In genomic region chr3:133549385-133550170, GRCm38 (mm10) we compare ENCODE assay signal across 27 mouse cellular contexts. TPM values are rescaled to one million over a fixed set of nuclear protein-coding genes. Genes with fewer than 3 reads are reported as not detected.
DNase-seq lines count a peak whose midpoint lies in the region; ATAC-seq and TF ChIP-seq lines count a peak whose summit lies in the region.
"Had no signal": no experiment of that assay in that cellular context is flagged by ENCODE, and none has a peak within 500 bp of the region (broad histone marks: within the 10 kb centered on the region; RNA-seq: fewer than 3 reads in every experiment).

No protein-coding gene starts in this region.

- H3K27me3 ChIP-seq in embryonic facial prominence, embryonic 14.5 days (replicated peaks; ENCODE audit: control insufficient read depth, insufficient read depth, low read length) = no peaks in the 10 kb centered on the region
- H3K27me3 ChIP-seq in embryonic facial prominence, embryonic 10.5 days (replicated peaks; ENCODE audit: low read depth, poor library complexity, severe bottlenecking) = 0 out of 2 replicates have a peak, but pooled peaks cover 5% of the 10 kb centered on the region
- H3K27me3 ChIP-seq in stomach, embryonic 14.5 days (ENCODE audit: control insufficient read depth, insufficient read depth, low read length) = no peaks in the 10 kb centered on the region
- no peaks in the 10 kb centered on the region for H3K27me3 ChIP-seq in stomach, postnatal 0 days (ENCODE audit: control insufficient read depth, insufficient read depth, low read length)
- no peaks in the 10 kb centered on the region for H3K27me3 ChIP-seq in myocyte (ENCODE audit: control insufficient read depth, insufficient read depth, insufficient read length)
- no peaks in the 10 kb centered on the region for H3K27me3 ChIP-seq in intestine, embryonic 16.5 days (replicated peaks; ENCODE audit: control insufficient read depth, insufficient read depth, low read length)
- H3K27me3 ChIP-seq: embryonic facial prominence, embryonic 15.5 days; heart, embryonic 12.5 days; midbrain, embryonic 13.5 days had no signal

- DNase-seq in embryonic facial prominence, embryonic 14.5 days (ENCODE audit: low spot score) = peak; percentile 66
- no peak for DNase-seq in embryonic facial prominence, embryonic 10.5 days (ENCODE audit: low spot score)
- no peak for DNase-seq in stomach, postnatal 0 days (ENCODE audit: low spot score)
- DNase-seq in ZHBTc4 (ENCODE audit: low read depth, low spot score) = peak; percentile 64
- no peak for DNase-seq in left cerebral cortex, adult 11 months (ENCODE audit: low spot score)
- DNase-seq: adrenal gland, postnatal 14 days; cerebellum, adult 11 months; cerebellum, adult 9-10 months; cerebellum, postnatal 36 days; gastrocnemius, postnatal 25 days; heart, adult 18-20 months; heart, postnatal 4 days; kidney, adult 18-20 months; kidney, postnatal 4 days; layer of hippocampus, postnatal 36 days; lung, postnatal 36 days; right cerebral cortex, postnatal 25 days had no signal

- H3K27ac ChIP-seq in embryonic facial prominence, embryonic 14.5 days (replicated peaks; ENCODE audit: low read depth, low read length) = no peak overlapping the region
- H3K27ac ChIP-seq in embryonic facial prominence, embryonic 10.5 days (replicated peaks) = no peak overlapping the region
- peak overlapping the region; percentile 15; the same call in 1 of the 2 replicates for H3K27ac ChIP-seq in stomach, embryonic 14.5 days (ENCODE audit: low read length)
- H3K27ac ChIP-seq in stomach, postnatal 0 days (replicated peaks) = no peak overlapping the region
- H3K27ac ChIP-seq in intestine, embryonic 16.5 days (ENCODE audit: low read length) = no peak overlapping the region
- H3K27ac ChIP-seq: embryonic facial prominence, embryonic 15.5 days; hindbrain, embryonic 14.5 days; midbrain, embryonic 13.5 days had no signal

- TF ChIP-seq EP300 in stomach, postnatal 0 days (optimal IDR thresholded peaks at IDR 0.05) = no peak

- no peak overlapping the region for H3K4me3 ChIP-seq in embryonic facial prominence, embryonic 14.5 days (ENCODE audit: low read depth, low read length)
- H3K4me3 ChIP-seq in embryonic facial prominence, embryonic 10.5 days = no peak overlapping the region
- H3K4me3 ChIP-seq in stomach, embryonic 14.5 days (ENCODE audit: low read depth, low read length) = no peak overlapping the region
- no peak overlapping the region for H3K4me3 ChIP-seq in stomach, postnatal 0 days (ENCODE audit: low read depth, low read length)
- H3K4me3 ChIP-seq in myocyte = no peak overlapping the region
- H3K4me3 ChIP-seq in intestine, embryonic 16.5 days (ENCODE audit: low read length) = no peak overlapping the region
- H3K4me3 ChIP-seq: embryonic facial prominence, embryonic 15.5 days; heart, embryonic 12.5 days; midbrain, embryonic 13.5 days had no signal

- no peak overlapping the region for H3K9ac ChIP-seq in embryonic facial prominence, embryonic 14.5 days (ENCODE audit: low read depth, low read length)
- no peak overlapping the region for H3K9ac ChIP-seq in stomach, embryonic 14.5 days (replicated peaks; ENCODE audit: low read depth, low read length)
- H3K9ac ChIP-seq in stomach, postnatal 0 days (ENCODE audit: low read length) = no peak overlapping the region
- H3K9ac ChIP-seq in intestine, embryonic 16.5 days (ENCODE audit: low read depth, low read length) = no peak overlapping the region
- H3K9ac ChIP-seq: embryonic facial prominence, embryonic 15.5 days; heart, embryonic 12.5 days; hindbrain, embryonic 14.5 days; midbrain, embryonic 13.5 days had no signal

- no peaks in the 10 kb centered on the region for H3K9me3 ChIP-seq in embryonic facial prominence, embryonic 14.5 days (ENCODE audit: control insufficient read depth, low read length)
- H3K9me3 ChIP-seq in embryonic facial prominence, embryonic 10.5 days = no peaks in the 10 kb centered on the region
- no peaks in the 10 kb centered on the region for H3K9me3 ChIP-seq in stomach, embryonic 14.5 days (ENCODE audit: control insufficient read depth, low read depth, low read length)
- H3K9me3 ChIP-seq in stomach, postnatal 0 days (ENCODE audit: control insufficient read depth, low read length) = no peaks in the 10 kb centered on the region
- H3K9me3 ChIP-seq in intestine, embryonic 16.5 days (ENCODE audit: control insufficient read depth, low read length) = no peaks in the 10 kb centered on the region
- H3K9me3 ChIP-seq: embryonic facial prominence, embryonic 15.5 days; heart, embryonic 12.5 days; midbrain, embryonic 13.5 days had no signal

- no peaks in the 10 kb centered on the region for H3K36me3 ChIP-seq in embryonic facial prominence, embryonic 14.5 days (ENCODE audit: control insufficient read depth, insufficient read depth, low read length)
- no peaks in the 10 kb centered on the region for H3K36me3 ChIP-seq in embryonic facial prominence, embryonic 10.5 days (replicated peaks)
- no peaks in the 10 kb centered on the region for H3K36me3 ChIP-seq in stomach, embryonic 14.5 days (ENCODE audit: control insufficient read depth, insufficient read depth, low read length)
- H3K36me3 ChIP-seq in stomach, postnatal 0 days (ENCODE audit: control insufficient read depth, insufficient read depth, low read length) = no peaks in the 10 kb centered on the region
- H3K36me3 ChIP-seq in myocyte (ENCODE audit: control insufficient read depth, insufficient read depth) = no peaks in the 10 kb centered on the region
- H3K36me3 ChIP-seq in intestine, embryonic 16.5 days (ENCODE audit: control insufficient read depth, insufficient read depth, low read length) = no peaks in the 10 kb centered on the region
- H3K36me3 ChIP-seq: embryonic facial prominence, embryonic 15.5 days; heart, embryonic 12.5 days; midbrain, embryonic 13.5 days had no signal

- H3K79me2 ChIP-seq in myocyte (ENCODE audit: control insufficient read depth, insufficient read depth) = no peaks in the 10 kb centered on the region

- H3K4me2 ChIP-seq in embryonic facial prominence, embryonic 14.5 days (ENCODE audit: low read depth, low read length) = no peak overlapping the region
- H3K4me2 ChIP-seq in stomach, embryonic 14.5 days (replicated peaks; ENCODE audit: low read depth, low read length) = no peak overlapping the region
- no peak overlapping the region for H3K4me2 ChIP-seq in stomach, postnatal 0 days (replicated peaks; ENCODE audit: low read depth)
- no peak overlapping the region for H3K4me2 ChIP-seq in myocyte (ENCODE audit: low read depth)
- H3K4me2 ChIP-seq in intestine, embryonic 16.5 days (ENCODE audit: low read depth, low read length) = no peak overlapping the region
- H3K4me2 ChIP-seq: embryonic facial prominence, embryonic 15.5 days; heart, embryonic 12.5 days; hindbrain, embryonic 14.5 days; liver, embryonic 11.5 days; midbrain, embryonic 13.5 days had no signal

- peak; percentile 55; the same call in 1 of the 2 replicates for ATAC-seq in embryonic facial prominence, embryonic 14.5 days (ENCODE audit: low read depth)
- no peak for ATAC-seq in stomach, embryonic 14.5 days (ENCODE audit: insufficient number of reproducible peaks, insufficient read depth, low FRiP score, low read depth)
- ATAC-seq in stomach, postnatal 0 days (ENCODE audit: low FRiP score, low TSS enrichment) = no peak
- no peak for ATAC-seq in intestine, embryonic 16.5 days
- ATAC-seq: forebrain, embryonic 14.5 days; inflammation-experienced regulatory T-cells, adult 6 months; midbrain, embryonic 13.5 days had no signal

- no peak for TF ChIP-seq POLR2A in myocyte (IDR thresholded peaks at IDR 0.05; ENCODE audit: insufficient read length, low read depth)

- H3K4me1 ChIP-seq in embryonic facial prominence, embryonic 14.5 days (ENCODE audit: control insufficient read depth, insufficient read depth, low read length) = no peaks in the 10 kb centered on the region
- 0 out of 2 replicates have a peak, but pooled peaks cover 3% of the 10 kb centered on the region for H3K4me1 ChIP-seq in embryonic facial prominence, embryonic 10.5 days
- H3K4me1 ChIP-seq in stomach, embryonic 14.5 days (ENCODE audit: control insufficient read depth, insufficient read depth, low read length) = no peaks in the 10 kb centered on the region
- no peaks in the 10 kb centered on the region for H3K4me1 ChIP-seq in stomach, postnatal 0 days (replicated peaks; ENCODE audit: control insufficient read depth, insufficient read depth)
- no peaks in the 10 kb centered on the region for H3K4me1 ChIP-seq in intestine, embryonic 16.5 days (ENCODE audit: control insufficient read depth, insufficient read depth, low read length)
- H3K4me1 ChIP-seq: embryonic facial prominence, embryonic 15.5 days; heart, embryonic 12.5 days; midbrain, embryonic 13.5 days had no signal

- no peak for TF ChIP-seq CTCF in stomach, postnatal 0 days (IDR thresholded peaks at IDR 0.05; ENCODE audit: low read depth)

- 52% methylated on average over 7 of the region's 7 CpGs for WGBS in embryonic facial prominence, embryonic 14.5 days
- whole genome bisulfite sequencing in embryonic facial prominence, embryonic 10.5 days = 70% methylated on average over 7 of the region's 7 CpGs
- 49% methylated on average over 7 of the region's 7 CpGs for WGBS in stomach, embryonic 14.5 days
- 53% methylated on average over 7 of the region's 7 CpGs for WGBS in stomach, postnatal 0 days
- 62% methylated on average over 7 of the region's 7 CpGs for WGBS in intestine, embryonic 16.5 days

- no peak overlapping the region for H3ac ChIP-seq in myocyte (ENCODE audit: control insufficient read depth, insufficient read length)

TF ChIP-seq in myocyte, 11 proteins besides CTCF, POLR2A, EP300 and RAD21:
- TF ChIP-seq USF1 (IDR thresholded peaks at IDR 0.05; ENCODE audit: low read depth) (no peak), MYOD1 (IDR thresholded peaks at IDR 0.05; ENCODE audit: control insufficient read depth in 1 of 3, insufficient read length in 2 of 3, low read depth in 2 of 3) (peak in 2 of 3 experiments; percentile 78 to 87)

RNA-seq across cellular contexts. Expression of gene Tet2, which starts 4.6 kb away (rescaled TPM):
- polyA plus RNA-seq in embryonic facial prominence, embryonic 14.5 days (2014; fragmentation: Nextera tagmentation; extraction: Ambion mirVana) = 15.4 and 16.3 TPM in 2 replicates
- polyA plus RNA-seq in embryonic facial prominence, embryonic 10.5 days (2016; fragmentation: Nextera tagmentation; extraction: Ambion mirVana) = 18.5 and 19.0 TPM in 2 replicates
- 27.6 and 28.4 TPM in 2 replicates for polyA plus RNA-seq in stomach, embryonic 14.5 days (2014; fragmentation: Nextera tagmentation; extraction: Ambion mirVana)
- polyA plus RNA-seq in stomach, postnatal 0 days (2015; fragmentation: Nextera tagmentation; extraction: Ambion mirVana) = 11.2 and 12.9 TPM in 2 replicates
- 2.9 TPM for polyA plus RNA-seq in myocyte (2012; fragmentation: generic; extraction: Trizol)
- 10.3 and 10.7 TPM in 2 replicates for polyA plus RNA-seq in intestine, embryonic 16.5 days (2015; fragmentation: Nextera tagmentation; extraction: Ambion mirVana)

Comparison
In these comparisons a context has a peak if more than half of its experiments do, and no peak if none do; other contexts are left out.
1. DNase-seq: peak in embryonic facial prominence, embryonic 14.5 days (single experiment) and ZHBTc4 (single experiment); none in embryonic facial prominence, embryonic 10.5 days (single experiment), stomach, postnatal 0 days (single experiment) and left cerebral cortex, adult 11 months (single experiment).